Mouse (Mus musculus) liver, postnatal 0 days (tissue): ENCODE results near the gene Gpr39.

Source experiments
- CTCF ChIP-seq: sonication (generic); IDR thresholded peaks from 2 replicates; pipeline ENCODE4 v1.5.1; 2016; ENCODE audit warnings: antibody characterized with exemption, low read depth
- EP300 ChIP-seq: IDR thresholded peaks from 2 replicates; pipeline ENCODE4 v1.6.1; 2016; ENCODE audit warnings: antibody characterized with exemption, low read depth, mild to moderate bottlenecking

- TF ChIP-seq CTCF, result no peak
- no peak for TF ChIP-seq EP300
Observed at GRCm38 (mm10) chr1:125705412-125705811, 28.6 kb downstream of the Gpr39 start.
